Mouse (Mus musculus) right cerebral cortex, adult 18-20 months (tissue): ENCODE results near the gene Mrpl27.
A peak's percentile ranks its signal among the peaks of the same experiment; 100 is the strongest.
"Not testable (repeated sequence)": the region's sequence is repeated elsewhere in the genome, so short reads cannot be mapped to it uniquely, and the experiment has no call there.

Experiments
- DNase-seq: peaks from one replicate; pipeline ENCODE4 v3.0.0; 2022; ENCODE audit warnings: mixed read lengths

Mrpl27 gene

DNA sequence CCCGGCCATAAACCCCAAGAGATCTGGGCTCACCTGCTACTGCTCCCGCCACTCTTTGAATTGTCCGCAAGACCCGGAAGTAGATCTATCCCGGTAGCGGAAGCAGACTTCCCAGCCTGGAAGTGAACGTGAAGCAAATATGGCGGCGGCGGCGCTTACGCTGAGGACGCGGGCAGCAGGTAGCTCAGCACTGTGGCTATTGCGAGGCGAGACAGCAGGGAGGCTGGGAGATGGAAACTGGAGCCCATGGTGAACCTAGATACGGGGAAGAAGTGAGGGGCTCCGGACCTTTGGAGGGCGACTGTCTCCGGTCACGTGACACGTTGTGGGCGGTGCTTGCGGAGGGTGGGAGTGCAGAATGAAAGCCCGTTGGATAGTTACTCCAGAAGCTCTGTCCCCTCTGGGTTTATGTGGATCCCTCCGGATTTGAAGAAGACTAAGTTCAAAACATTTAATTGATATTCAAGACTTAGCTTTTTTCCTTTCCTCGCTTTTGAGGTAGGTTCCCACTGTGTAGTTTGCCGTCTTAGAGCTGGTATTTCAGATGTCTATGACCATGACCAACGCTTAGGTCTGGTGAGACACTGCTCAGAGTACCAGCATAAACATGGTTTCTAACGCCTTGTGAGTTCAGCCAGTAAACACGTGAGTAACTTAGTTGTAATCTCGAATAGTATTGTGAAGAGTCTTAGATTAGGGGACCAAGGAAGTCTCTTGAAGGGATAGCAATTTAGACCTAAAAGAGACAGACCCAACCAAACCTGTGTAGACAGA, at the start of gene Mrpl27, which contains the start of gene Eme1:
Gene Mrpl27, plus strand, starts transcription at position 105 of the 774 bp plus-strand sequence.
Gene Eme1, minus strand, starts transcription at position 302 of the 774 bp plus-strand sequence.
- peak; percentile 88 for DNase-seq

DNA sequence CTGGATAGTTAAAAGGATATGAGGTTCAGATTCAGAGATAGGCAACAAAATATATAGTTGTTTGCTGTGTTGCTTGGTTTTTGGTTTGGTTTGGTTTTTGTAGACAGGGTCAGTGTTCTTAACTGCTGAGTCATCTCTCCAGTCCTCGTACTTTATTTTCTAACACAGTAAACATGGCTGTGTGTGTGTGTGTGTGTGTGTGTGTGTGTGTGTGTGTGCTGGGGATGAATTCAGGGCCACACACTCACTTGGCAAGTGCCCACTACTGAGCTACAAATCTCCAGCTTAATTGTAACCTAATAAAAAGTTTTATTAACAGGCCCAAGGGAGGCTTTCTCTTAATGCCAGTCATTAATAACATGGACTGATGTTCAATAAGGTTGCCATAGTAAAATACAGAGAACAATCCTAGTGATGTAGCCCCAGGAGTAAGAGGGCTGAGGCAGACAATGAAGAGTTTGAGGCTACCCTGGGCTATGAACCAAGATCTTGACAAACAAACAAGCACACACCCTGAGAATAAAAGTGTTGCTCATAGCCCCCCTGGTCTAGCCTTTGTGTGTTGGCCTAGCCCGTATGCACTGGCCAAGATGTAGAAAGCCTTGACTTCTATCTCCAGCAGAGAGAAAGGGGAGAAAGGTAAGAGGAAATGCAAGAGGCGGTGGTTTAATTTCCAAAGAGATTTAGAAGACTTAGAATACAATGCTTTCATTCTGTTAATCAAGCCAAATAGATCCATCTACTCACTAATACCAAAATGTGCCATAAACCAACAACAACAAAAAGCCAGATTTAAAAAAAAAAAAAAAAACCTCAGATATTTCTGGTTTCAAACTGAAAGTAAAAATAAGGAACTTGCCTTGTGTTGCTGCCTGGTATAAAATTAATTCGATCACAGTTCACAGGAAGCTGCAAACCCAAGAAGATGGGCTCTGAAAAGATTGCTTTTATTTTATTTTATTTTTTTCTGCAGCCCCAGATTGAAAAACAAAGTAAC, 42.5 kb upstream of the Mrpl27 start:
- DNase-seq, result no peak

DNA sequence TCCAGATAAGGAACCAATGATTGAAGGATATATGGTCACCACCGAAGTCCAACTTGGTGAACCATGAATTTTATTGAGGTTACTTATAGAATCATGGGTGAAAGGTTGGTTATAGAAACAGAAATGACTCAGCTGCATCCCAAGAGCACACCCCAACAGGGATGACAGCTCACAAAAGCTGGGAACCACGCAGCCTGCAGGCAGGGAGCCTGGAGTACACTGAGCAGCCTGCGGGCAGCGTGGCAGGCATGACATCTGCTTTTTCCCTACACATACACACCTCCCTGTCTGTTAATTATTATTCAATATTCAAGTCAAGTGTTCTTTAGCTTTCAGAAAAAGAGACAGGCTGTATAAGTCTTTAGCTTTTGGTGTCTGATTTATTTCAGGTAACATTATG, 39.0 kb upstream of the Mrpl27 start:
- no peak for DNase-seq

DNA sequence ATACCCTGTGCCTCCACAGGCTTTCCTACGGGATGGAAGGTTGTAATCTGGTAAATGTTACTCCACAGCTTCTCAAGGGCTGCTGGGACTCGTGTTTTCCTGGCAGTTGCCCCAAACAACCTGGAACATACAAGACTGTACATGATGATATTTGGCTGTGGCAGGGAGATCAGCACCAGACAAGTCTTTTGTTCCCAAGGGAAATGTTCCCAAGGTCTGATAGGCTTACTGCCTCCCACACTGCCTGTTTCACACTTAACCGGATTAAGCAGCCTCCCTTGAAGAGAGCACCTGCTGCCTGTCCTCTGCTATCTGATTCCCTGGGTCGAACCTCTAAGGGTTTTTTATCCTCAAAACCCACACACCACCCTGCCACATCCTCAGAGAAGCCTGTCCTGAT, 38.1 kb upstream of the Mrpl27 start:
- no peak for DNase-seq

DNA sequence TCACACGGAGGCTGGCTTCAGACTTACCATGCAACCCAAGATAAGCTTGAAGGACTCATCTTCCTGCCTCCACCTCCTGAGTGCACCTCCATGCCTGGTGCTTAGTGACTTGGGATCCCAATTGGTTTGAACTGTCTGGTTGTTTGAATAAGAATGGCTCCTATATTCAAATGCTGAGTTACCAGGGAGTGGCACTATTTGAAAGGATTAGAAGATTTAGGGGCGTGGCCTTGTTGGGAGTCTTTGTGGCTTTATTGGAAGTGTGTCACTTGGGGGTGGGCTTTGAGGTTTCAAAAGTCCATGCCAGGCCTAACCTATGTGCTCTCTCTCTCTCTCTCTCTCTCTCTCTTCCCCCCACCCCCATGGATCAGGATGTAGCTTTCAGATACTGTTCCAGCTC, 35.9 kb upstream of the Mrpl27 start:
- no peak for DNase-seq

DNA sequence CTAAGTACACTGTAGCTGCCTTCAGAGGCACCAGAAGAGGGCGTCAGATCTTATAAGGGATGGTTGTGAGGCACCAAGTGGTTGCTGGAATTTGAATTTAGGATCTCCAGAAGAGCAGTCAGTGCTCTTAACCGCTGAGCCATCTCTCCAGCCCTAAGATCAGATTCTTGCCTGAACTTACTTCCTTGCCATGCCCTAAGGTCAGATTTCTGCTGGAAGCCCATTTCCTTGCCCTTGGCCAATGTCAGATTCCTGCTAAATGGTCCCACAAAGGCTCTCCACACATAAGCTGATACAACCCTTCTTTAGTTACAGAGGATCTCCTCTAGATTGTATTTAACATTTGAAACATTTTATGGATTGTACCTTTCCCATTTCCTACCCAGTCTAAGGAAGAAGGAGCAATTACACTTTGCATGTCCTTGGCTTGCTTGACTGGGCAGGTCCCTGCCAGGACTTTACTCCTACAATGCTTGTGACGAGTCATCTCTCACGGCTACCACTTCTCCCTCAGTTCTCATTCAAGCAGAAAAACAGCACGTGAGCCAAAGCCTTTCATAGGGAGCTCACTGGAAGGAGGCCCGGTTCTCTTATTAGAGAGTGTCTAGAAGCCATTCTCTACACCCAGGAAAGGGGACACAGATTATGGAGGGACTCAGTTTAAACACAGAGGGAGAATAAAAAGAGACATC, 32.7 kb upstream of the Mrpl27 start:
- DNase-seq, result no peak

DNA sequence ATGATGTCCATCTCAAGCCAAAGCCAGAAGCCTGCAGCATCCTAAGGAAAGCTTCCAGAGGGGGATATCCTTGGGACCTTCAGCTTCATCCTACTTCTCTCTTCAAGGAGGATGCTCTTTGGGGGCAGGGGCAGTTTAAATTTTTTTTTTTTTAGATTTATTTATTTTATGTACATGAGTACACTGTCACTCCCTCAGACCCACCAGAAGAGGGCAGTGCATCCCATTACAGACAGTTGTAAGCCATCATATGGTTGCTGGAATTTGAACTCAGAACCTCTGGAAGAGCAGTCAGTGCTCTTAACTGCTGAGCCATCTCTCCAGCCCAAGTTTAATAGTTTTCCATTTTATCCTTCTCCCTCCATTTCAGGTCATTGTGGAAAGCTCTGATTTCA, 32.1 kb upstream of the Mrpl27 start:
- DNase-seq, result no peak

DNA sequence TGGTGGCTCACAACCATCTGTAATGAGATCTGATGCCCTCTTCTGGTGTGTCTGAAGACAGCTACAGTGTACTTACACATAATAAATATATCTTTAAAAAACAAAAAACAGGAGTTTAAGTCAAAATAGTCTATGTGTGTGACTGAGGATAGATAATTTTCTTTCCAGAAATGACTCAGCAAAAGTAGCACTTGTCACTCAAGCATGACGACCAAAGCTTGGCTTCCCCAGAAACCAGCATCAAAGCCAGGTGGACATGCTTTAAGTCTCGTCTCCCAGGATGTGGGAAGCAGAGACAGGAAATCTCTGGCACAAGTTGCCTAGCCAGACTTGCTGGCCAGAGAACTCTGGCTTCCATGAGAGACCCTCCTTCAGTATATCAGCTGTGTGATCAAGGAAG, 31.4 kb upstream of the Mrpl27 start:
- no peak for DNase-seq

DNA sequence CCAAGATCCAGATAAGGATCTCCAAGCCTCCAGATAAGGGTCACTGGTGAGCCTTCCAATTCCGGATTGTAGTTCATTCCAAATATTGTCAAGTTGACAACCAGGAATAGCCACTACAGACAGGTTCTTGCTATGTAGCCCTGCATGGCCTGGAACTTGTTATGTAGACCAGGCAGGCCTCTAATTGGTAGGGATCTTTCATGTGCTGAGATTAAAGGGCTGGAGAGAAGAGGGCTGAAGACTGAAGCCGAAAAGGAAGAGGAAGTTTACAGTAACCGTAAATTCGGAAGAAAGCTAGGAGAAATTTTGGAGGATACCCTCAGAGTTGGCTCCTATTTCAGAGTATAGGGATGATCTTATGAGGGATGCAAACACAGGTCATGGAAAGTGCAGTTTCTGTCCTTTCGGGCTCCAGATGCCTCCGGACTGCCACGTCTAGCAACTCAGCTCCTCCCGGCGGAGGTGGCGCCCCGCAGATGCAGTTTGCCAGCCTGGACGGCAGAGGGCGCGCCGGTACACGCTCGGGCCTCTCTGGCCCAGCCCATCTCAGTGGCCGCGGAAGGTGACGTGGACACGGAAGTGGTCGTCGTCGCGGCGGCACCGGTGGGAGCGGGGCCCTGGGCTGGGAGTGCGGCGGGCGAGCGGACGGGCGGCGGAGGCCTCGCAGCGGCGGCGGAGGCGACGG, 24.2 kb upstream of the Mrpl27 start, which contains the start of gene Lrrc59:
Gene Lrrc59, plus strand, starts transcription at position 569 of the 685 bp plus-strand sequence.
- peak; percentile 95 for DNase-seq

DNA sequence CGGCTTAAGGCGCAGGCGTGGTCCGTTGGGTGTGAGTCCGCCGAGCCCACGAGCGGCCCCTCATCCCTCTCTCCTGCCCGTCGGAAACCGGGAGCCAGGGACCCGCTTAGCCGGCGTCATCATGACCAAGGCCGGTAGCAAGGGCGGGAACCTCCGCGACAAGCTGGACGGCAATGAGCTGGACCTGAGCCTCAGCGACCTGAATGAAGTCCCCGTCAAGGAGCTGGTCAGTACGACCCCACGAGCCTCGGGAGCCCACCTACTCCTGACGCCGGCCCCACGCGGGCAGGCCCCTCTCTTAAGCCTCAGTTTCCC, 23.7 kb upstream of the Mrpl27 start:
- no peak for DNase-seq

DNA sequence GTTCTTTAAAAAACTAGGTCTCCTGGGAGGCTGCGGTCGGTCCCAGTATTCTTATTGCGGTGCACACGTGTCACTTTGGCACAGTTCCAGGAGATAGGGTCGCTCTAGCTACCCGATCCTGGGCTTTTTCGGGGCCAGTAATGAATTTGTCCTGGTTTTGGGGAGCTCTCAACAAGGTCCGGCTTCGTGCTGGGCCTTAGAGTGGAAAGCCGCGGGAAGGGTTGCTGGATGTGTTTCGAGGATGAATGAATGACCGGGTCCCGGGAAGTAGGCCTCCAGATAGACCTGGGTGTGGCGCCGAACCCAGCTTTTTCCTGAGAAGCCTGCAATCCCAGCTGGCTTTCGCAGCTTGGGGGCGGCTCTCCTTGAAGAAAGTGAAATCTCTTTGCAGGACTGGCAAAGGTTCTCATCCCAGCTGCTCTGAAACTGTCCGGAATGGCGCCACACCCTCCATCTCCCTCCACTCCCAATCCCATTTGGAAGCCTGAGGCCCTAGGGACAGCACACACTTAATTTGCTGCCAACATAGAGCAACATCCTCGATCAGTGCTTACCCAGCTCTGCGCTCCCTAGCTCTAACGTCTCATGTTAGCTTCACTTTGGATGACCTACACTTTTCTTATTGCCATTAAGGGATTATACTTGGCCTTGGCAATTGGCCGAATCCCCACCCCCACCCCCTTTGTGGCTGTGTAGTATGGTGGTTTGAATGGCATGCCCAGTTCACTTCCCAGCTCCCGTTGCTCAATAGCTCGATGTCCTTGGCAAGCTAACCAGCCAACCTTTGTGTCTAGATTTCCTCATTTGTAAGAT, 23.2 kb upstream of the Mrpl27 start:
- peak; percentile 12 for DNase-seq

DNA sequence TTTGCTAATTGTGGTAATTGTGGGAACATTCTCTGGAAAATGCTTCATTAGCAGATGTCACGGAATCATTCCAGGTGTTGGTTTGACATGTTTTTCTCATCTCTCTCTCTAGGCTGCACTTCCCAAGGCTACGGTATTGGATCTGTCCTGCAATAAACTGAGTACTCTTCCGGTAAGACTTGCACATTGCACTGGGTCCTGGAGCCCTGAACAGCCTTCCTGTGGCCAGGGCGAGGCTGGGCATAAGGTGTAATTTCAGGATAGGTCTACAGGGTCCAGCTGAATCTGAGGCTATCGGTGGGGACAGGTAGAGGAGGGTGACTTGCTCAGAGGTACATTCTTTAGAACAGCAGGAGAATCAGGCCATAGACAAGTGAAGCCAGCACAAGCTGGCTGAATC, 21.6 kb upstream of the Mrpl27 start:
- DNase-seq, result no peak

DNA sequence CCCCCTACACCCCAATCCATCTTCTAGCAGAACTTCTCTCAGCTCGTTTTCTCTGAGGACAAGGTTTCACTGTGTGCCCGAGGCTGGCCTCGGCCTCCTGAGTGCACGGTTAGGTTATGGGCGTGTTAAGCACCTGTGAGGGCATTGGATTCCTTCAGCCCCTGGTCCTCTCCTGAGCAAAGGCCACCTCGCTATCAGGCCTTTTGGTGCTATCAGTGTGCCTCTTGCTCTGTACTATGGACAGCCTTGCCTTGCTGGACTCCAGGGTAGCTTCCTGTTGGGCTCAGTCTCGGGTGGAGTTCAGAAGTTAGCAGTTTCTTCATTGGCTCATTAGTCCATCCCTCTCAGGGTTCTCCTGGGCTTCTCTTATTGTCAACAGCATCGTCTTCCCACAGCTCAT, 20.6 kb upstream of the Mrpl27 start:
- DNase-seq, result no peak

DNA sequence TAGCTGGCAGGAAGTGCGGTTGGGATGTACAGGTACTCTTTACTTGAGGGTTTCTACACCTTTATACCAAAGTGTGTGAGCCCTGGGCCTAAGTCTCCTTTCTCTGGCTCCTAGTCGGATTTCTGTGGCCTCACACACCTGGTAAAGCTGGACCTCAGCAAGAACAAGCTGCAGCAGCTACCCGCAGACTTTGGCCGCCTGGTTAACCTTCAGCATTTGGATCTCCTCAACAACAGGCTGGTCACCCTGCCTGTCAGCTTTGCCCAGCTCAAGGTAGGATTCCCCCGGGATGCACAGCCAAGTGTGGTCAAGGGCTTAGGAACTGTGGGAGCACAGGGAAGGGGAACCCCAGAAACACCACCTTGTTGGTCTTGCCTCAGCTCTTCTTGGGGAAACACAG, 19.1 kb upstream of the Mrpl27 start:
- no peak for DNase-seq

DNA sequence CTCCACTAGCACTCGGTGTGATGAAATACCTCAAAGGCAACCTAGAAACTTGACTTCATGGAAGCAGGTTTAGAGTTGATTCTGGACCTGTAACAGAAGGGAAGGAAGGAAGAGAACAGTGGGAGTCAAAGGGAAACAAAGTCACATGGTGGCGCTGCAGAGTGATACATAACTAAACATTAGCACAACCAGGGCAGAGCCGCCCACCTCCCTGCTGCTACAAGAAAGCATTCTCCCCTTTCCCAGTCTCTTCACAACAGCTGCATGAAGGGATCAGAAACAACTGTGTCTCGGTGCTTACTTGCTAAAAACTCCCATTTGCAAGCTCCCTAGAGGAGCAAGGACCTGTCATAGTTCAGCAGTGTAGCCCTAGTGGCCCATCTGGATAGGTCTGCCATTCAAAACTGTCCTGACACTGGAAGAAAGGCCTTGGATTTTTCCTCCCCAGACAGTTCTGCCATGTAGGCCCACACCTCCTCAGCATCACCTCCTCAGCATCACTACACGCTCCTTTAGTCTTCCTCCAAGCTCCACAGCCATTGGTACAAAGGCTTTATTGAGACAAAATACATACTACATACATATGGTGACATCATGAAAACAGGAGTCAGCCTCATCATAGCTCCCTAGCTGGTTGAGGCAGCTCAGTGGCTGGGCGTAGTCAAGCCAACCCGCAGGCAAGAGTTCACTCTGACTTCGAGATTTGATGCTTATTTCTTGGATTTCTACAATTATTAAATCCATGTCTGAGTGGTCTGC, 8.9 kb upstream of the Mrpl27 start:
- peak; percentile 51 for DNase-seq

DNA sequence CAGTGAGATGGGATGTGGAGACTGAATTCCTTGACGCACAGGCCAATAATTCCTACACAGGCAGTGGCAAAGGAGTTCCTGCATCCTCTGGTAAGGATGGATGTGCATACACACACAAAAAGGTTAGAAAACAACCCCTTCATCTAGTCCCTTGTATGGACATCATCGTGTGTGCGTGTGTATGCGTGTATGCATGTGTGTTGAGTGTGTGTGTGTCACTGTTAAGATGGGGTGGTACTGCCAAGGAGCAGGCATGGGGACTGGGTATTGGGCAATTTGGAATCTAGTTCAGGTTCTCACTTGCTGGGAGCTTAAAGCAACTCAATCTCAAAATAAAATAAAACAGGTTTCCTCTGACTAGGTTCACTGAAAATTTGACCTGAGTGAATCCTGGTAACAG, 7.1 kb upstream of the Mrpl27 start:
- no peak for DNase-seq

DNA sequence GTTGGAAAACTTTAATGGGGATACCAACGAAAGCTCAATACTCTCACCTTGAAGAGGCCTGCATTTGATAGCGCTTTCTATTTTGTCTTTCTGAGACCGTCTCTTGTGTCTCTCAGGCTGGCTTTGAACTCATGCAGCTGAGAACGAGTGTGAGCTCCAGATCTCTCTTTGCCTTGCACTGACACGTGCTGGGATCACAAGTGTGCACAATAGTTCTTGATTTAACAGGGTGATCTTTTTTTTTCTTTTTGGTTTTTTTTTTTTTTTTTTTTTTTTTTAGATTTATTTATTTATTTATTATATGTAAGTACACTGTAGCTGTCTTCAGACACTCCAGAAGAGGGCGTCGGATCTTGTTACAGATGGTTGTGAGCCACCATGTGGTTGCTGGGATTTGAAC, 2.3 kb upstream of the Mrpl27 start:
- not testable (repeated sequence) for DNase-seq

DNA sequence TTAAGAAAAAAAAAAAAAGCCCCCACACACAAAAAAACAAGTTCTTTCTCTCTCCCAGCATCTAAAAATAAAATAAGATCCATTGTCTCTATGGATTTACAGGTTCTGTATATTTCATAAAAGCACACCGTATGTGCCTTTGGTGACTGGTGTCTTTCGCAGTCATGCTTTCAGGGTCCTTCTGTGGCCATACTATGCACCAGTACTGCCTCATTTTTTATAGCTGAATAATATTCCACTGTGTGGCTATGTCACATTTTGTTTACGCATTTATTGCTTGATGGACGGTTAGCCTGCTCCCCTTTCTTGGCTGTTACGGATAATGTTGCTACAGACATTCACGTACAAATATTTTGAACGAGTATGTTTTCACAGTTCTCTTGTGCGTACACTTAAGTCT, 594 bp upstream of the Mrpl27 start:
- DNase-seq, result no peak

DNA sequence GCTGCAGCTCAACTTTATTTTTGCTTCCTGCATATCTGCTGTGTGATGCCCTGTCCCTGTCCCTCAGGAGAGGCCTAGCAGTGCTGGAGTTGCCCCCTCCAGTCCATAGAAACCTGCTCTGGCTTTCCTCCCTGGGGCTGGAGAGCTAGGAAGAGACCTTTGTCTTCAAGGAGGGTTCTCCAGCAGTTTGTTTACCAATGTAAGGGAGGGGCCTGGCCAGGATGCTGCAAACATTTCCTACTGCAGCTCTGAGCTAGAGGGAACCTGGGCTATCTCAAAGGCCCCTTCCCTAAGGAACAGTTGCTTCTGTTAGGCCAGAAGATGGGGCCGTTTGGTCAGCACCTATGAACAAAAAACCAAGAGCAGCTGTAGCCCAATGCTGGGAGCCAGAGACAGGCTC, 7.8 kb downstream of the Mrpl27 start:
- no peak for DNase-seq

DNA sequence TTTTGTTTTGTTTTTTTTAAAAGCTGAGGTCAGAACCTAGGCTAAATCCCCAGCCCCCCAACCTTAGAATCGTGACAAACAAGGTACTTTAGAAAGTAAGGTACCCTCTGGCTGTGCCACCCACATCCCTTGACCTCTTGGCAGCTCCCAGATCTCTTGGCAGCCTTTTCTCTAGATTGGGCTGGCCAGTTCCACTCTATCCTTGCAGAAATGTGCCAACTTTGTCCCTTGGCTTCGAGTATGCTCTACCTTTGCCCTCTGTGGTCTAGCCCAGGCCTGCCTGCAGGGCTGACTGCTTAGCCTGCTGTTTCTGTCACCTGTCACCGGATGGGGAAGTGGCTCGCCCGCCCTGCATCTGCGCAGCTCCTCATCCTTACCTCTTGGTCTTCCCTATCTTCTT, 11.7 kb downstream of the Mrpl27 start:
- no peak for DNase-seq

DNA sequence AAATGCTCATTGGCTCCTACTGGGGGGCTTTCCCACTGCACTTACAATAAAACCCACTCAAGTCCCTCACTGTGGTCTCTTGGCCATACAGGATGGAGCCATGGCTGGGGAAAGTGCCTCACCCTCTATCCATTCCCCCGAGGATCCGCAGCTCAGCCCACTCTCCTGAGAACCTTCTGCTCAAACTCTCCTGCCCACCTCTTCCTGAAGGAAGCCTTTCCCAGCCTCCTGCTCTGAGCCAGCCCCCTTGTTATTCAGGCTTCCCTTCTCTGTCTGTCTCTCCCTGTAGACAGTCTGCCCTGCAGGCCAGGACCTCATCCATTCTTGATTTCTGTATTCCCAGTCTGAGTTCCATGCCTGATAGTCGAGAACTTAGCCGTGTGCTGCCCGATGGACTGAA, 21.4 kb downstream of the Mrpl27 start:
- peak; percentile 43 for DNase-seq
